ENCODE assay signal across 27 mouse cellular contexts in genomic region chr11:24125098-24125497, GRCm38 (mm10). TPM values are rescaled to one million over a fixed set of nuclear protein-coding genes. Genes with fewer than 3 reads are reported as not detected.
DNase-seq lines count a peak whose midpoint lies in the region; ATAC-seq and TF ChIP-seq lines count a peak whose summit lies in the region.
"Had no signal": no experiment of that assay in that cellular context is flagged by ENCODE, and none has a peak within 500 bp of the region (broad histone marks: within the 10 kb centered on the region; RNA-seq: fewer than 3 reads in every experiment).

No protein-coding gene starts in this region.

- no peaks in the 10 kb centered on the region for H3K9me3 ChIP-seq in heart, embryonic 13.5 days
- no peaks in the 10 kb centered on the region for H3K9me3 ChIP-seq in liver, embryonic 12.5 days (replicated peaks)
- no peaks in the 10 kb centered on the region for H3K9me3 ChIP-seq in liver, postnatal 0 days (ENCODE audit: low read length)
- no peaks in the 10 kb centered on the region for H3K9me3 ChIP-seq in liver, embryonic 16.5 days (replicated peaks; ENCODE audit: control insufficient read depth, low read length)
- H3K9me3 ChIP-seq: embryonic facial prominence, embryonic 12.5 days; heart, embryonic 10.5 days; intestine, embryonic 15.5 days; kidney, embryonic 15.5 days; midbrain, embryonic 10.5 days had no signal

- no peaks in the 10 kb centered on the region for H3K36me3 ChIP-seq in heart, embryonic 13.5 days
- peaks cover 66% of the 10 kb centered on the region for H3K36me3 ChIP-seq in liver, embryonic 12.5 days
- H3K36me3 ChIP-seq in liver, postnatal 0 days (replicated peaks; ENCODE audit: insufficient read depth, low read length) = no peaks in the 10 kb centered on the region
- no peaks in the 10 kb centered on the region for H3K36me3 ChIP-seq in liver, embryonic 16.5 days (ENCODE audit: control insufficient read depth, insufficient read depth)
- H3K36me3 ChIP-seq: heart, embryonic 10.5 days; intestine, embryonic 15.5 days; kidney, embryonic 15.5 days; midbrain, embryonic 10.5 days had no signal

- H3K4me3 ChIP-seq in heart, embryonic 13.5 days = no peak overlapping the region
- no peak overlapping the region for H3K4me3 ChIP-seq in liver, embryonic 12.5 days
- H3K4me3 ChIP-seq in liver, postnatal 0 days (ENCODE audit: low read depth, low read length) = no peak overlapping the region
- H3K4me3 ChIP-seq in liver, embryonic 16.5 days (ENCODE audit: low read depth, low read length) = no peak overlapping the region
- H3K4me3 ChIP-seq: embryonic facial prominence, embryonic 12.5 days; heart, embryonic 10.5 days; intestine, embryonic 15.5 days; kidney, embryonic 15.5 days; midbrain, embryonic 10.5 days had no signal

- intact Hi-C loops in heart, postnatal 10 days (cut with DNase I) = no loop called here

- TF ChIP-seq CTCF in liver, postnatal 0 days (IDR thresholded peaks at IDR 0.05; ENCODE audit: low read depth) = no peak

- no peak for DNase-seq in heart, postnatal 10 days
- no peak for DNase-seq in liver, postnatal 0 days
- peak; percentile 55 to 60 for DNase-seq in layer of hippocampus, postnatal 36 days
- no peak for DNase-seq in thymus, postnatal 36 days
- no peak for DNase-seq in thymus, postnatal 14 days
- DNase-seq: adrenal gland, postnatal 14 days; cerebellum, adult 2 months; forebrain, postnatal 0 days; lung, adult 2 months; lung, postnatal 4 days; spleen, adult 18-20 months had no signal

- WGBS in heart, embryonic 13.5 days = 75% methylated on average over 6 of the region's 6 CpGs
- 80% methylated on average over 6 of the region's 6 CpGs for WGBS in liver, embryonic 12.5 days (ENCODE audit: insufficient replicate concordance)
- WGBS in liver, postnatal 0 days (ENCODE audit: insufficient replicate concordance) = 78% methylated on average over 6 of the region's 6 CpGs
- 73% methylated on average over 6 of the region's 6 CpGs for WGBS in liver, embryonic 16.5 days (ENCODE audit: insufficient replicate concordance)

- H3K4me1 ChIP-seq in heart, embryonic 13.5 days = peaks cover 61% of the 10 kb centered on the region
- H3K4me1 ChIP-seq in liver, embryonic 12.5 days = peaks cover 99% of the 10 kb centered on the region
- peaks cover 45% of the 10 kb centered on the region for H3K4me1 ChIP-seq in liver, postnatal 0 days (ENCODE audit: insufficient read depth)
- peaks cover 79% of the 10 kb centered on the region for H3K4me1 ChIP-seq in liver, embryonic 16.5 days (ENCODE audit: control insufficient read depth, low read depth, low read length)

- H3K27me3 ChIP-seq in heart, embryonic 13.5 days (replicated peaks) = no peaks in the 10 kb centered on the region
- no peaks in the 10 kb centered on the region for H3K27me3 ChIP-seq in liver, embryonic 12.5 days (replicated peaks)
- H3K27me3 ChIP-seq in liver, postnatal 0 days (ENCODE audit: insufficient read depth, low read length) = no peaks in the 10 kb centered on the region
- no peaks in the 10 kb centered on the region for H3K27me3 ChIP-seq in liver, embryonic 16.5 days (ENCODE audit: control insufficient read depth, insufficient read depth, low read depth, low read length)
- H3K27me3 ChIP-seq: embryonic facial prominence, embryonic 12.5 days; intestine, embryonic 15.5 days; kidney, embryonic 15.5 days had no signal

- H3K9ac ChIP-seq in heart, embryonic 13.5 days = 0 out of 2 replicates have a peak overlapping the region, but pooled peaks have one; percentile 33
- no peak overlapping the region for H3K9ac ChIP-seq in liver, embryonic 12.5 days
- H3K9ac ChIP-seq in liver, postnatal 0 days (replicated peaks) = no peak overlapping the region
- no peak overlapping the region for H3K9ac ChIP-seq in liver, embryonic 16.5 days (ENCODE audit: low read depth, low read length)
- H3K9ac ChIP-seq: embryonic facial prominence, embryonic 12.5 days; forebrain, postnatal 0 days; hindbrain, embryonic 14.5 days; intestine, embryonic 15.5 days; kidney, embryonic 15.5 days had no signal

- no peak for ATAC-seq in heart, embryonic 13.5 days (ENCODE audit: extremely low read depth, insufficient number of reproducible peaks, low FRiP score, low TSS enrichment)
- ATAC-seq in liver, embryonic 12.5 days = no peak
- no peak for ATAC-seq in liver, postnatal 0 days
- ATAC-seq in liver, embryonic 16.5 days (ENCODE audit: low read depth) = no peak
- ATAC-seq: activated CD4-positive, CD25-positive, alpha-beta regulatory T cell, adult 4 months; forebrain, postnatal 0 days; intestine, embryonic 15.5 days; Patski had no signal

- no peak for TF ChIP-seq EP300 in liver, postnatal 0 days (IDR thresholded peaks at IDR 0.05; ENCODE audit: low read depth)

- no peak overlapping the region for H3K27ac ChIP-seq in heart, embryonic 13.5 days (replicated peaks)
- peak overlapping the region; percentile 92 for H3K27ac ChIP-seq in liver, embryonic 12.5 days
- no peak overlapping the region; the same call in 1 of the 2 replicates for H3K27ac ChIP-seq in liver, postnatal 0 days (ENCODE audit: low read depth)
- H3K27ac ChIP-seq in liver, embryonic 16.5 days (ENCODE audit: low read length) = peak overlapping the region; percentile 27; the same call in 1 of the 2 replicates
- H3K27ac ChIP-seq: embryonic facial prominence, embryonic 12.5 days; heart, embryonic 10.5 days; hindbrain, embryonic 14.5 days; intestine, embryonic 15.5 days; kidney, embryonic 15.5 days; midbrain, embryonic 10.5 days had no signal

- H3K4me2 ChIP-seq in heart, embryonic 13.5 days = no peak overlapping the region
- no peak overlapping the region for H3K4me2 ChIP-seq in liver, embryonic 12.5 days
- H3K4me2 ChIP-seq in liver, postnatal 0 days (ENCODE audit: low read depth, low read length) = no peak overlapping the region
- no peak overlapping the region for H3K4me2 ChIP-seq in liver, embryonic 16.5 days (ENCODE audit: low read depth, low read length)
- H3K4me2 ChIP-seq: embryonic facial prominence, embryonic 12.5 days; hindbrain, embryonic 14.5 days; intestine, embryonic 15.5 days; kidney, embryonic 15.5 days had no signal

RNA-seq across cellular contexts. Expression of gene Bcl11a, which starts 47.2 kb away (rescaled TPM):
- 15.3 and 15.9 TPM in 2 replicates for polyA plus RNA-seq in heart, embryonic 13.5 days (2015; fragmentation: Nextera tagmentation; extraction: Ambion mirVana)
- total RNA-seq in heart, postnatal 10 days (2021) = 1 to 10 TPM; 4.4 to 7.4 TPM
- 53.4 and 53.5 TPM in 2 replicates for polyA plus RNA-seq in liver, embryonic 12.5 days (2016; fragmentation: Nextera tagmentation; extraction: Ambion mirVana)
- polyA plus RNA-seq in liver, postnatal 0 days (2015; fragmentation: Nextera tagmentation; extraction: Ambion mirVana) = 6.6 and 10.3 TPM in 2 replicates
- total RNA-seq in layer of hippocampus, postnatal 36 days (2021) = 100 to 1,000 TPM; 112 to 113 TPM
- 17.7 and 20.9 TPM in 2 replicates for polyA plus RNA-seq in liver, embryonic 16.5 days (2015; fragmentation: Nextera tagmentation; extraction: Ambion mirVana)
- polyA plus RNA-seq: Patski had no signal

RNA-seq across cellular contexts. Expression of gene A830031A19Rik, which starts 50.2 kb away (rescaled TPM):
- polyA plus RNA-seq in heart, embryonic 13.5 days (2015; fragmentation: Nextera tagmentation; extraction: Ambion mirVana) = not detected in 2 replicates
- not detected for total RNA-seq in heart, postnatal 10 days (2021)
- polyA plus RNA-seq in liver, embryonic 12.5 days (2016; fragmentation: Nextera tagmentation; extraction: Ambion mirVana) = not detected in 2 replicates
- not detected in 2 replicates for polyA plus RNA-seq in liver, postnatal 0 days (2015; fragmentation: Nextera tagmentation; extraction: Ambion mirVana)
- 1 to 10 TPM; 1.4 to 1.6 TPM for total RNA-seq in layer of hippocampus, postnatal 36 days (2021)
- polyA plus RNA-seq in liver, embryonic 16.5 days (2015; fragmentation: Nextera tagmentation; extraction: Ambion mirVana) = not detected in 2 replicates
- total RNA-seq: adrenal gland, postnatal 14 days; common myeloid progenitor, adult 5-6 weeks; forebrain, postnatal 0 days; gastrocnemius, postnatal 4 days; heart, postnatal 25 days had no signal
- polyA plus RNA-seq: activated CD4-positive, CD25-positive, alpha-beta regulatory T cell, adult 4 months; cerebellum, adult 2 months; embryonic facial prominence, embryonic 12.5 days; heart, embryonic 10.5 days; hindbrain, embryonic 14.5 days; intestine, embryonic 15.5 days; kidney, embryonic 15.5 days; lung, adult 2 months; midbrain, embryonic 10.5 days; neural tube, embryonic 14.5 days; Patski; stomach, embryonic 16.5 days had no signal

Comparison
In these comparisons a context has a peak if more than half of its experiments do, and no peak if none do; other contexts are left out.
1. H3K27ac ChIP-seq: peak in liver, embryonic 12.5 days (single experiment) and liver, embryonic 16.5 days (single experiment); none in heart, embryonic 13.5 days (single experiment) and liver, postnatal 0 days (single experiment).
2. DNase-seq: peak in layer of hippocampus, postnatal 36 days (2 of 2); none in heart, postnatal 10 days (0 of 2), liver, postnatal 0 days (single experiment), thymus, postnatal 36 days (0 of 2) and thymus, postnatal 14 days (single experiment).